Mouse (Mus musculus): ENCODE results near the gene Aff1.

Gene Aff1

DNA sequence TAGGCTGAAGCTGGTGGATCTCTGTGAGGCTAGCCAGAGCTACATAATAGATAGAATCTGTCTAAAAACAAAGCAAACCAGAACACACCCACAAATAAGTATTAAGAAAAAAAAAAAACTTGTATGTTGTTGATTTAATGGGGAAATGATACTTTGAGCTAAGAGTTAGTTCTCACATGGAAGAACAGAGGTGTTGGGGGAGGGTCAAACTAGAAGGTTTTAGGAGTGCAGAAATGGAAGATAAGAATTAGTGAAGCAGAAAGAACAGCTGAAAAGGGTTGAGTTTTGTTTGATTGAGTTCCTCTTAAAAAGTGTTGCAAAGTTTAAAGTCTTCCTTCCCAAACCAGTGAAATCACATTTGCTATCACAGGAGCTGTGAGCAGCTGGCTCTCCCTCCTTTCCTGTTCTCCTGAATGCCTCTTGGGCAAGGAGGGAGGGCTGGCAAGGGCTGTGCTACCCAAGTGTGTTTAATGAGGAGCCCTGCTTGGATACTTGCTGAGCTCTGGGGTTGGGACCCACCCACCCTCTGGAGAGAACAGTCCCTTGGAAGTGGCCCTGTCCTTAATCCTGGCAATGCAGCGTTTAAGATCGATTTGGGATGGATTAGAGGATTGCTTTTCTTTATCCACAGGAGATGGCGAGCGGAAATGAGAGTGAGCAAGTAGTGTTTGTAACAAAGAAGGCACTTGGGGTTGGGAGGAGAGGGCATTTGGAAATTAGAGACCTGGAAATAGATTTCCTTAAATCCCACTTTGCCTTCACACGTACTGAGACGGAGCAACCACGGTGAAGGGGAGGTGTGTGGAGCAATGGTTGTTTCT is 57.5 kb downstream of the Aff1 start:
- no peak for DNase-seq (ENCODE audit: low spot score in 2 of 2)

DNA sequence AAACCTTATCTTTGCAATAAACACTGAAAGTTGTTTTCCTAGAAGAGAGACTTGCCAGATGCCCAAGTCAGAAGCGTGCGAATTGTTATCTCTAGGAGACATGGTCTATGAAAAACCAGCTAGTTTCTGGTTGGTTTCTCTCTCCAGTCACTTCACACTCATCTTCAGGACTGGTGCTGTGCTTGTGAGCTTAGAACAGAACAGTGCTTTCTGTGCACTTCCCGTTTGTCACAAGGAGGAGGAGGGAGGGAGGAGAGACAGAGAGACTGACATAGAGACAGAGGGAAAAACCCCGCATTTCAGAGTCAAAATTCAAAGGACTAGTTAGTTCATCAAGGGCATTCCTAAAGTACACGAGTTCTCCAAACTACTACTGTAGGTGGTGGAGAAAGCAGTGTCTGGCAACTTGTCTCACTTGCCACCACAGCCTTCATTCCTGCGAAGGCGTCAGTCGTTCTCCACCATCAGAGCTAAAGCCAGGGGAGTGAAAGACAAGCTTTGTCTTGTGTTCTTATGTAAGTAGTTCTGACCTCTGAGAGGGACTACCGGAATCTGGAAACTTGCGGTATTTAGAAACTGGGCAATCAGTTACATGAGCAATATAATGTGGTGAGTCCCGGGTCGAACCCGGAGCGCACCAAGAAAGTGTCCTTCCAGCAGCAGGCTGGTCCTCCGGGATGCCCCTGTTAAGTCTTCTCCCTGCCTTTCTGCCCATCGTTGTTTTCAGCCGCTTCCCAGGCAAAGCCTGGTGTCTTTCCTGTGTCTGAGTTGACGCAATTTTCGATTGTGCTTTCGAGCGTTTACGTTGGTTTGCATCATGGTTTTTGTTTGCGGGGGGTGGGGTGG is 60.7 kb downstream of the Aff1 start:
- no peak for DNase-seq (ENCODE audit: low spot score in 2 of 2)

DNA sequence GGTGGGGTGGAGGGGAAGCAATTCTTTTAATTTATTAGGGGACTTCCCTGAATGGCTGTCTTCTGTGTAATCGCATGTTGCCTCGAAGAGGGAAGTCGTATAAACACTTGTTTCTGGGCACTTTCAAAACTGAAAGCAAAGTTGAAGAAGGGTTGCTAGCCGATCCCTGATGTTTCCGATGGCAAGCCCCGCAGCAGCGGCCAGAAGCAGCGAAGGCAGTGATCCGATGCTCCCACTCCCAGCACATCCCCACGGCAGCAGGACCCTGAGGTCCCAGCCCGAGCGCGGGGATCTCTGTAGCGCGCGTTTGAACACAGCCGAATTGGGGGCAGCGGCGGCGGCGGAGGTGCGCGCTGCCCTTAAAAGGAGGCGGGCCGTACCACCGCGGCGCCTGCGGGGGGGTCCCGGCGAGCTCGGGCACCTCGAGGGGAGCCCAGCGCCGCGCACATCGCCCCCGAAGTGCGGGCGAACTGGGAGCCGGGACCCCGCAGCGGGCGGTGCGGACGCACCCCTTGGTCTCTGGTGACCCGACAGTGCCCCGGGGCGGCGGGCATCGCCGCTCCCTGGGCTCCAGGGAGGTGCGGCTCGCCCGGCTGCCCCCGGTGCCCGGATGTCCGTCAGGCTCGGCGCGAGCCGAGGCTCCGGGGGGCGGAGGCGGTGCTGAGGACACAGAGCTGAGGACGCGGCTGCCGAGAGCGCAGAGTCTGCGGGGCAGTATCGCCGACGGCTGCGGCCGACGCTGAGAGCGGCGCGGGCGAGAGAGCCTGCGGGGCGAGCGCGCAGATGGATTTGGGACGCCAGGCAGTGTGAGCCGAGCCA is 61.5 kb downstream of the Aff1 start:
- DNase-seq (ENCODE audit: low spot score in 2 of 2): peak; percentile 51 to 64

DNA sequence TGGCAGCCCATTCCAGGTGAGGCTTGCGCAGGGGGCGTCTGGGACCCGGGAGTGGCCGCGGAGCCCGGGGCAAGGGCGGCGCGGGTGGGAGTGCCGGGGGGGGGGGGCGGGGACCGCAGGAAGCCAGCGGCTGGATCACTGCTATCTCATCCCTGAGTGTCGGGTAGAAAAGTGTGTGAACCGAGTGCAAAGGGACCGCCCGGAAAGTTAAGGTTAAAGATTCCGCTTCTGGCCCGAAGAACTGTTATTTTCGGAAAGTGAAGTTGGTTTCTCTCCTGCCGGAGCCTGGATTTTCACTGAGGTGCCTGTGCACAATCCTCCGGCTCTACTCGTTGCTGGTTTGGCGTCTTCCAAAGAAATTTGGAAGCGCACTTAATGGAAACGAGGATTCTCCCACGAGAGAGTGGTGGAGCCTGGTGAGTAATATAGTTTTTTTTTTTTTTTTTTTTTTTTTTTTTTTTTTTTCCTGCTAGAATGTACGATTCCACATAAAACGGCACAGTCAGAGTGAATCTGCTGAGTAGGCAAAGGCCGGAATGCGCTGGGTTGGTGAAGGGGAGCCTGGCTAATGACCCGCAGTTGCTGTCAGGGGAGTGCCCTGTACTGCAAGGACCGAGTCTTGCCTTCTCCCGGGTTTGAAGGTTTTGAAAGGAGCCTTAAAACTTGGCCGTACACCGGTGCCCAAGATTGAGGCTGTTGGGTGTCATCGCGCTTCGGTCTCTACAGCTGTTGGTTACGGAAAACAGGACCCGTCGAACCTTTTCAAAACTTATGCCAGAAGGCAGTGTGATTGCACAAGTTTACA is 62.4 kb downstream of the Aff1 start:
- no peak for DNase-seq (ENCODE audit: low spot score in 2 of 2)

DNA sequence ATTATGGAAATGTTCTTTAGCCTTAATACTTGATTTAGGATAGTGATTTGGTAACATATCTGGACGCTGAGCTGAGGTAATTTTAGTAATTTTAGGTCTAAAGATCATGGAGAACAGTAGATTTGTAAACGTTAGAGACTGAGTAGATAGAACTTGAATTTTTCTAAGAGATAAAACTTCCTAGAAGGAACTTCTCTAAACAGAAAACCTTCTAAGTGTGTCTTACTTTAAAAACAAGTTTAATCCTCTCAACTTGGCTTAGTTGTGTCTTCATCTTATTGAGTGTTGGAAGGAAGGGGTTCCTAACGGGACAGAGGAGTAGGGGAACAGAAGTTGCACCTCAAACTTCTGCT is 62.9 kb downstream of the Aff1 start:
- no peak for DNase-seq (ENCODE audit: low spot score in 2 of 2)

DNA sequence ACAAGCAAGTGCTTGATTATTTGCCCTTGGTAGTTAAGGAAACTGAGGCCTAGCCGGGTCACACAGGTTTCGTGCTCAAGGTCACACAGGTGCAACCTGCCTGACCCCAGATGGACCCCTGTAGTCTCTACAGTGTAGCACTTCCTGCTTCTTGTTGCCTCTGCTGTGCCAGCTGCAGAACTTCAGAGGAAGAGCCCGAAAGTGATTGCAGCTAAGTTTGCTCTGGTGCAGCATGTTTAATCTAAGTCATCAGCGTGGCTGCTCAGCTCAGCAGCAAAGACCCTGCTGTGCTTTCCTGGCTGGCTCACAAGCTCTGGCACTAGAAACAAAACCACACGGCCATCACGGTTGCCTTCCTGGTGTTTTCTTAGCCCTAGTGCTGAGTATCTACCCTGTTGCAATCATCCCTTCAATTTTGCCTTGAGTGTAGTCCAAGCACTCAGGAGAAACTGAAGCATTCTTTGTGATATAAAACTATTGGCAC is 64.1 kb downstream of the Aff1 start:
- no peak for DNase-seq (ENCODE audit: low spot score in 2 of 2)

DNA sequence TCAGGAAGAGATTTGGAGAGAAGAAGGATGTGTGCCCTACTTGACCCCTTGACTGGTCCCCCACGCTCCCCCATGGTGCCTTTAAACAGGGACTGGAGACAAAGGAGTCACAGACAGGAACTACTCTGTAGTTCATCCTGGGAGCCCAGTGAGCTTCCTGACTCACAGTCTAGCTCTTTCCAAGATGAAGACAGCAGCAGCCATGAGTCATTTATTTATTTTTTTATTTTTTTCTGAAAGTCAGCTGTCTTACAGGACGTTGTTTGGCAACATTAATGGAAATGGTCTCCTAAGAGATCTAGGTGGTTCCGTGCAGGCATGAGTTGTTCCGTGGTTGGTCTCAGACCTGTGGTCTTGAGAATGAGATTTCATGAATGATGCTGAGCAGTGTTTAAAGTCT is 66.3 kb downstream of the Aff1 start:
- no peak for DNase-seq (ENCODE audit: low spot score in 2 of 2)

DNA sequence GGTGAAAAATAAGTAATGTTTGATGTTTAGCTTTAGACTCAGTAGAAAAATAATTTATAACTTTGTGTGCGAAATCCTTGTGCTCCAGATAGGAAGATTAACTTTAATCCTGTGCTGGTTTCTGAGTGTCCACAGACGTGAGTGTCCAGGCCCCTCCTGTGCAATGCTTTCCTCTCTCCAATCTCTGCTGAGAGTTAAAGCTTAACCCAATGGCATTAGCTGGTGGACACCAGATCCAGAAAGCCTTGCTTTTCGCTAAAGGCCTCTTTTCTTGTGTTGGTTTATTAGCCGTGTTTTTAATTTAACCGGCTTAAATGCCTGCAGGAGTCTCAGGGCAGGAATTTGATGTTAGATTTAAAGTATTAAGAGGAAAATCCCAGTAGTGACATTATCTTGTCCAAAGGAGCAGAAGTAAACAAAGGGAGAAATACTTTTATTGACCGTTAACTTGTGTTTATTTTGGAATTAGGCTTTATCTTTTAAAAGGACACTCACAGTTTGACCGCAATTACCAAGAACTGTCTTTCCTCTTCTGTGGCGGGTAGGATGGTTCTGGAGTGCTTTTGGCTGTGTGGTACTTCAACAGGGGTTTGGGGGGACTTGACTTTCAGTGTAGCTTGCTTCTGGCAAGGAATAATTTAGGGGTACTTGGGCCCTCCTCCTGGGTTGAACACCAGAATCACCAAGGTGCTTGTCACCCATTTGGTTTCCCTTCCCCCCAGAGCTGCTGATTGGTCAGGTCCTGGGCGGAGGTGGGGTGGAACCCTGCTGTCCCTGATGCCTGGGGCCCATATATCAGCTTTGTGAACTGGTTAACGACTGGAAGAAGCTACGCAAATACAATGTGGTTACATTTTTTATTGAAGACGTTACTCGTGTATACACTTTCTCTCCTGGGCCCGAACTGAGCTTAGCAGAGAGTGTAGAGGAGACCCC is 67.6 kb downstream of the Aff1 start:
- DNase-seq (ENCODE audit: low spot score in 2 of 2): no peak

DNA sequence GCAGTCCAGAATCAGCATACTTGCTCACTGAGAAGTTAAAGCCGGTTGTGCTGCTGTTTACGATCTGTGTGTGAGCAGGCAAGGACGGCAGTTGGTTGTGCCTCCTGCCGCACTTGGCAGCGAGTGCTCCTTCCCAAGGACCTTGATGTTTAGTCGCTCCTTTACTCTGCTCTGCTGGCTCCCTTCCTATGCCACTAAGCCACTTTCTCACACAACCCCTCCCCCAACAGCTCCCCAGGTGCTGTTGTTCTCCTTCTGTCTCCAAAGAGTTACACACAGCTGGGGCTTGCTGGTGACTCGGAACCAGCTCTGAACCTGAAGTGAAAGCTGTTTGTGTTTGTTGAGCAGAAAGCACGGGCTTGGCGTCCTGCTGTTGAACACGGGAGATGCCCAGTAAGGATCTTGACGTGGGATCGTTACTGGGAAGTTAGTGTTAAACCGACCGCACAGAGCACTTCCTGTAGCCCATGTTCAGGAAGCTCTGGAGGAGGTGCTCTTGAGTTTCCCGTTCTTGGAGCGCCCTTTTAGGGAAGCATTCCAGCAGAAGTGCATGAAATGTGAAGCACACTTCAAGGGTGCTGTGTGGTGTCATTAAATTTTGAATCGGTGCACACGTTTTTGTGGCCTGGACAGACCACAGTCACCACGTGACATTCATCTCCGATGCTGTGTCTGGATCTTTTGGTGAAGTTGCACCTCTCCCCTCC is 68.4 kb downstream of the Aff1 start:
- DNase-seq (ENCODE audit: low spot score in 2 of 2): no peak

DNA sequence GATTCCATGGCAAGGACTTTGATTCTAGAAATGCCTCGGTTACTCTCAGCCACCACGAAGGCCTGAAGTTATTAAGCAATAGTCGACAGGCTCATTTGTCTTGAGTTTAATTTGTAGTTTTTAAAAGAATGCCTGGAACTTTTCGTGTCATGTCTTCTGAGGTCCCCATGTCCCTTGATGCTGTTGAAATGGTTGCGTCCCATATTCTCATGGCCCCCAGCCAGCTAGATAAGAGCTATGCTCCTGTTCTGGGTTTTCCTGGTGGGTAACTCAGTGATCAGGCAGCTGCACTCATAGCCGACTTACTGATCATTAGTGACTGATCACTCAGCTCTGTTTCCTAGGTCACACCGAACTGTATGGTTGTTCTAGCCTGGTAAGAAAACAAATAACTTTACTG is 69.6 kb downstream of the Aff1 start:
- no peak for DNase-seq (ENCODE audit: low spot score in 2 of 2)

DNA sequence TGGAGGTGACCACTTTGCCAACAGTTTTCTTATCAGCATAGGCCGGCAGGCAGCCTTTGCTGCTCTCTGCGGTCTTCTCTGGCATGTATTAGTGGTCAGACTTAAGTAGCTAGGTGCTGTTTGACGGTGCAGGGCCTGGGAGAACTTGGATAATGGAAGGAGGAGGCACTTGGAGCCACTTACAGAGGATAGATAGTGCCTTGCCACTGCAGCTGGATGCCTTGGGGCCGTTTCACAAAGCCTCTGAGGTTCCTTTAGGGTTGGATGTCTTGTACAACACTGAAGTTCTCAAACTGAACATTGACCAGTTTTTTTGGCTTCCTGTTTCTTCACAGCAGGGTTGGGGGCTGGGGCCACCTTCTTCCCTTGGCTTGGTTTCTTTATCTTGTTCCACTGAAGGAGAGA is 70.7 kb downstream of the Aff1 start:
- no peak for DNase-seq (ENCODE audit: low spot score in 2 of 2)

DNA sequence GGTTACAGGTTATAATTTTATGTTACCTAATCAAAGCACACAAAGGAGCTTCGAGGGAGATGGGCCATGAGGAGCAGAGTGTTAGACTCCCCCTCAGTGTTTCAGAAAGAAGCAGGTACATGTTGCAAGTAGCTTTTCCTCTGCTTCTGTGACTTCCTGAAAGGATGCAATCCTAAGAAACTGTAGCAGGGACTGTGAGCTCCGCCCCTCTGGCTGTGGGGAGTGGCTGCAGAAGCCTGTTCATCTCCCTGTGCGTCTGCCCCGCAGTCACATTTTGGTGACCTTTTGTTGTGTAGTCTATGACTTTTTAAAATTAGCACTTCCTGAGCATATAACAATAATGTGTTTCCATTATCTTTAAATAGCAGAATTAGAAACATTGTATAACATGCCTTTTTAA is 73.2 kb downstream of the Aff1 start:
- no peak for DNase-seq (ENCODE audit: low spot score in 2 of 2)

DNA sequence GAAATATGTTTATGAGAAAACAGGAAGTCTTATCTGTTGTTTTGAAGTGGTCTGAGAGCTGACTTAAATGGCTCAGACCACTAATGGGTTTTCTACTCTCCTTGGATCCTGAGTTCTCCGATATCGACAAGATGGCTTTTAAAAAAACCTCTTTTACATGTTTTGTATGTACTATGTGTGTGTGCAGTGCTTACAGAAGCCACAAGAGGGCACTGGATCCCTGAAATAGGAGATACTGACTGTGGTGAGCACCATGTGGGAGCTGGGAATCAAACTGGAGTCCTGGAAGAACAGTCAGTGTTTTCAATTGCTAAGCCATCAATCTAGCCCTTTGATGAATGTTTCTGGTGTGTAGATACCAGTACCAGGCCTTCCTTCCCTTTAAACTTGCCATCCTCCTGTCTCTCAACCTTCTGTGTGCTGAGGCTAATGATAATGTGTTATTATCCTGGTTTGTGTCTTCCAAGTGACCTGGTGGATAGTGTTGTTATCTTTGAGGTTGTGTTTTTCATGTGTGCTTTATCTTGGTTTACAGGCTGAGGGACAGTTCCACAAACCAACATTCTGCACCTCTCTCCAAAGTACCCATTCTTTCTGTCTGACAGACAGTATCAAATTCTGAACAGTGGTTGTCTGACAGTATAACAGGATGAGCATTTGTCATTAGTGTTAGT is 73.7 kb downstream of the Aff1 start:
- no peak for DNase-seq (ENCODE audit: low spot score in 2 of 2)

DNA sequence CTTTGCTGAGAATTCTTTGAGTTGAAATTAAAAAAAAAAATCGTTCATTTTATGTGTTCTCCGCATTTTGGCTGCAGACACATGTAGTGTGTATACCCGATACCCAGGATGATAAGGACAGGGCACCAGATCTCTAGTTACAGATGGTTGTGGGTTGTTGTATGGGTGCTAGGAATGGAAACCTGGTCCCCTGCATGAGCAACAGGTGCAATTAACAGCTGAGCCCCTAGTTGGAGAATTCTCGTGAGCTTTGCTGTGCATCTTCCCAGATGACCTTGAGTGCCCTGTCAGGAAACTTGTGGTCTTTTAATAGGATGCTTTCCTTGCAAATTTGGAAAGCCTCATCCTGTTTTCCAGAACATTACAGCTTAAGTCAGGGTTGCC is 74.2 kb downstream of the Aff1 start:
- no peak for DNase-seq (ENCODE audit: low spot score in 2 of 2)

DNA sequence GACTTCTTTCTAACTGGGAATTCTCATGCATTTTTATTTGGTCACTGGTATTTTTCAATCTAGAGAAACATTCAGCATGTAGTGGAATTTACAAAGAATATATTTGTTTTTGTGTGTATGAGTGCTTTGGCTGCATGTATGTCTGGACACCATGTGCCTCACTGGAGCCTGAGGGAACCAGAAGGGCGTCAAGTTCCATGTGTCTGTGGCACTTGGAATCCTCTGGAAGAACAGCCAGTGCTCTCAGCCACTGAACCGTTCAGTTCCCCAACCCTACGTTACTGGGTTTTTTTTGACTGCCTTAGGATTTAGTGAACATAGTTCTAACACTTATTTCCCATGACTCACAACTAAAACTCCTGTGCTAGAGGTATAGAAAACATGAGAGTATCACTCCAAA is 76.8 kb downstream of the Aff1 start:
- no peak for DNase-seq (ENCODE audit: low spot score in 2 of 2)

DNA sequence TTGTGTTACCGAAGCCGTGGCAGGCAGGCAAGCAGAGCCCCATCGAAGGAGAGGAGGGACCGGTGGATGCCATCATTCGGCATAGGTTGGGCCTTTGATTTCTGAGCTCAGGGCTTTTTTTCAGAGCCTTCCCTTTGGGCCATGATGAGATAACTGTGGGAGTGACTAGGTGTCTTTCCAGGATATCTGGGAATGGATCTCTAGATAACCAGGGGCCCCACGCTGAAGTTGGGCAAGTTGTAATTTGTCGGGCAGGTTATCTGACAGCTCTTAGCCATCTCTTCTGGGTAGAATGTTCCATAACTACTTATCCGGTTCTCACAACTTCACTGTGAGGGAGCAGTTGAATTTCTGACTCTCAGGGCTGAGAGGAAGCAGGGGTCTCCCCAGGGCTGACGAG is 77.5 kb downstream of the Aff1 start:
- no peak for DNase-seq (ENCODE audit: low spot score in 2 of 2)

DNA sequence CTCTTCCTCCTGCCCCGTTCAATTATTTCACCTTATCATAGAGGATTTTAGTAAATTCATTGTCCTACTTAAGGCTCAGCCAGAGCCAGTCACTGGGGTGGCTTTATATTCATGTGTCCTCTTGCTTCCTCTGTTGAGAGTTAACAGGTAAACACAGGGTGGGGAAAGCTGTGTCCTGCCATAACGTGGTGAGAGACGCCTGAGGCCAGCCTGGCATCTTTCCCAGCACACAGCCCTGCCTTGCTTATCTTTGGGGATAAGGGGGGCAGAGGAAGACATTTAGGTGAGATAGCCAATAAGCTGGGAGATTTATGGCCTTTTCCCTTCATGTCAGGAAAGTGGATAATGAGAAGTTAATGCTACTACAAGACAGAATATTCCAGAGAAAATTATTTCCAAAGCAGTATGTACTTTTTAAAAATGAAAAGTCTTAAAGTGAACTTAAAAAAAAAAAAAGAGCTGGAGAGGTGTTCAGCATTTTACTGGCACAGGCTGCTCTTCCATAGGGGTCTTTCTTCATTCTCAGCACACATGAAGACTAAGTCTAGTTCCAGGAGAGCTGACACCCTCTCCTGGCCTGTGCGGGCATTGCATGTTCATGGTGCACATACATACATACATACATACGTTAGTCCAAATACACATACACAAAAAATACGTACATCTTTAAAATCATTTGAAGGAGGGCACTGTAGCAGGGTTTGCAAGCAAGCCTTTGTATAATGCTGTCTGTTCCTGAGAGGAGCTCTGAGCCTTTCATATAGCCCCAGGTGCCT is 78.5 kb downstream of the Aff1 start:
- no peak for DNase-seq (ENCODE audit: low spot score in 2 of 2)

DNA sequence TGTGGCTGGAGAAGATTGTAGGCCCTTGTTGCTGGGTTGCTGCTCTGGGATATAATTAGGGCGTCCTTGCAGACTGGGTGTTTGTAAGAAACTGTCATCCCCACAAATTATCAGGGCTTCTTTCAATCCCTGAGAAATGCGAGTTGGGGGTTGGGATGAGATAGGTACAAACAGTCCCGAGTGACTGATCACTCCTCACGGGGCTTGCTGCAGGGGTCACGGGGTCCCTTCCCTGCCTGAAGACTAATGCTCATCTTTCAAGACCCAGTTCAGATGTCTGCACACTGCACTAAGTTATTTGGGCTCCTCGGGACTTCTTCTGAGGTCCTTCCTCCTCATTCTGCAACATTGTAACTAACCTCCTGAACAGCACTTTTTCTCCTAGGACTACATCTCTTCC is 79.2 kb downstream of the Aff1 start:
- no peak for DNase-seq (ENCODE audit: low spot score in 2 of 2)
